Mouse (Mus musculus) forebrain, embryonic 16.5 days (tissue): ENCODE measurements at regions not wholly inside any gene's neighbourhood (a gene's known extent, or its start where the extent isn't known, plus 50 kb on each side); places are given as distances from the start of the nearest gene placed in this dataset.

Experiments used
- ATAC-seq: fragments of 200-750 bp; cut with Nextera tagmentation; 2 replicates; pipeline ENCODE4 v1.8.0; 2017; ENCODE audit warnings: mild to moderate bottlenecking, moderate library complexity
- H3K27ac ChIP-seq: fragments of 300-500 bp; sonication (generic); 2 replicates; pipeline ENCODE4 v1.5.1; 2014; ENCODE audit warnings: low read length, control low read depth
- H3K27me3 ChIP-seq: fragments of 300-500 bp; sonication (generic); replicated peaks from 2 replicates; pipeline ENCODE4 v1.6.1; 2014; ENCODE audit warnings: low read length; ENCODE audit not compliant: control insufficient read depth, insufficient read depth
- H3K36me3 ChIP-seq: fragments of 300-500 bp; sonication (generic); 2 replicates; pipeline ENCODE4 v1.6.1; 2014; ENCODE audit not compliant: control insufficient read depth, insufficient read depth
- H3K4me1 ChIP-seq: fragments of 300-500 bp; sonication (generic); replicated peaks from 2 replicates; pipeline ENCODE4 v1.6.1; 2014; ENCODE audit warnings: low read length; ENCODE audit not compliant: control insufficient read depth, insufficient read depth
- H3K4me2 ChIP-seq: fragments of 300-500 bp; sonication (generic); 2 replicates; pipeline ENCODE4 v1.6.1; 2014; ENCODE audit warnings: mild to moderate bottlenecking, low read length, control low read depth
- H3K4me3 ChIP-seq: fragments of 300-500 bp; sonication (generic); replicated peaks from 2 replicates; pipeline ENCODE4 v1.5.1; 2014; ENCODE audit warnings: mild to moderate bottlenecking, low read length, control low read depth
- H3K9ac ChIP-seq: fragments of 300-500 bp; sonication (generic); replicated peaks from 2 replicates; pipeline ENCODE4 v1.6.1; 2014; ENCODE audit warnings: low read depth, low read length, control low read depth
- H3K9me3 ChIP-seq: fragments of 300-500 bp; sonication (generic); 2 replicates; pipeline ENCODE4 v1.6.1; 2016; ENCODE audit warnings: low read length; ENCODE audit not compliant: control insufficient read depth
- WGBS: fragments of 180-500 bp; shearing (Covaris S2); extraction: QIAGEN DNeasy Blood & Tissue Kit; methylation state at CpG from one replicate; pipeline ENCODE4 v1.1.7; 2014; 5-methylcytosine and 5-hydroxymethylcytosine counted together

GRCm38 (mm10) chr17:49206708-49207107 lies 221.5 kb upstream of the Mocs1 start:
- H3K4me3 ChIP-seq = no peak overlapping the region
- WGBS = 32% methylated on average over 9 of the region's 9 CpGs
- H3K9me3 ChIP-seq = no peaks in the 10 kb centered on the region
- H3K9ac ChIP-seq = no peak overlapping the region
- no peak overlapping the region for H3K4me2 ChIP-seq
- H3K36me3 ChIP-seq = no peaks in the 10 kb centered on the region
- H3K4me1 ChIP-seq = 0 out of 2 replicates have a peak, but pooled peaks cover 5% of the 10 kb centered on the region
- H3K27me3 ChIP-seq = no peaks in the 10 kb centered on the region
- no peak overlapping the region for H3K27ac ChIP-seq
- ATAC-seq = peak; percentile 87

- Histone ChIP-seq H3K4me2 (no peak overlapping the region), H3K9me3 (no peaks in the 10 kb centered on the region), H3K27me3 (no peaks in the 10 kb centered on the region), H3K27ac (no peak overlapping the region), H3K4me3 (no peak overlapping the region), H3K4me1 (0 out of 2 replicates have a peak, but pooled peaks cover 7% of the 10 kb centered on the region), H3K9ac (no peak overlapping the region), H3K36me3 (no peaks in the 10 kb centered on the region)
- WGBS = 57% methylated on average over 10 of the region's 10 CpGs
- ATAC-seq = no peak
These were observed 219.8 kb upstream of the Mocs1 start for GRCm38 (mm10) chr17:49208315-49208820.

DNA sequence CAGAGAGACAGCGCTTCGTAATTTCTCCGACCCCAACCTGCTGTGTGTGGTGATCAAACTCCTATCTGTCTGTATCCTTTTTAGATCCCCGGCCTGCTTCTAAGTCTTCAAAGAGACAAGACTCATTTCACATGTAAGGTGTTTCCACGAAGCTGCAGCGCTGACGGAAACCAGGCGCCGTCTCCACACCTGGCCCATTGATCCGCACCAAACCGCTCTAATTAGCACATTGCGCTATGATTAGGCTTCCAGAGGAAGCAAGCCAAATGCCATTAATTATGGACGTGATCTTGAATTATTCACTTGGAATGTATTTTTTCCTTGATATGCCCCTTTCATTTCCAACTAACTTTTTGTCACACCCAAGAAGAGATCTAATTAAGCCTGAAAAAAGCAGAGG lies 215.2 kb upstream of the Mocs1 start:
- 37% methylated on average over 13 of the region's 13 CpGs for WGBS
- H3K9me3 ChIP-seq = no peaks in the 10 kb centered on the region
- no peaks in the 10 kb centered on the region for H3K36me3 ChIP-seq
- 0 out of 2 replicates have a peak, but pooled peaks cover 2% of the 10 kb centered on the region for H3K4me1 ChIP-seq
- H3K4me2 ChIP-seq = peak overlapping the region; percentile 15; the same call in 1 of the 2 replicates
- H3K27ac ChIP-seq = no peak overlapping the region
- H3K27me3 ChIP-seq = no peaks in the 10 kb centered on the region
- no peak overlapping the region for H3K4me3 ChIP-seq
- no peak overlapping the region for H3K9ac ChIP-seq
- ATAC-seq = no peak; the same call in 1 of the 2 replicates

GRCm38 (mm10) chr17:49215281-49215680 lies 212.9 kb upstream of the Mocs1 start:
- 70% methylated on average over 8 of the region's 8 CpGs for WGBS
- no peak overlapping the region for H3K4me3 ChIP-seq
- H3K9me3 ChIP-seq = no peaks in the 10 kb centered on the region
- no peak for ATAC-seq
- no peaks in the 10 kb centered on the region for H3K36me3 ChIP-seq
- no peak overlapping the region for H3K27ac ChIP-seq
- H3K9ac ChIP-seq = no peak overlapping the region
- H3K4me2 ChIP-seq = no peak overlapping the region
- no peaks in the 10 kb centered on the region for H3K27me3 ChIP-seq
- peaks cover 5% of the 10 kb centered on the region; the same call in 1 of the 2 replicates for H3K4me1 ChIP-seq

DNA sequence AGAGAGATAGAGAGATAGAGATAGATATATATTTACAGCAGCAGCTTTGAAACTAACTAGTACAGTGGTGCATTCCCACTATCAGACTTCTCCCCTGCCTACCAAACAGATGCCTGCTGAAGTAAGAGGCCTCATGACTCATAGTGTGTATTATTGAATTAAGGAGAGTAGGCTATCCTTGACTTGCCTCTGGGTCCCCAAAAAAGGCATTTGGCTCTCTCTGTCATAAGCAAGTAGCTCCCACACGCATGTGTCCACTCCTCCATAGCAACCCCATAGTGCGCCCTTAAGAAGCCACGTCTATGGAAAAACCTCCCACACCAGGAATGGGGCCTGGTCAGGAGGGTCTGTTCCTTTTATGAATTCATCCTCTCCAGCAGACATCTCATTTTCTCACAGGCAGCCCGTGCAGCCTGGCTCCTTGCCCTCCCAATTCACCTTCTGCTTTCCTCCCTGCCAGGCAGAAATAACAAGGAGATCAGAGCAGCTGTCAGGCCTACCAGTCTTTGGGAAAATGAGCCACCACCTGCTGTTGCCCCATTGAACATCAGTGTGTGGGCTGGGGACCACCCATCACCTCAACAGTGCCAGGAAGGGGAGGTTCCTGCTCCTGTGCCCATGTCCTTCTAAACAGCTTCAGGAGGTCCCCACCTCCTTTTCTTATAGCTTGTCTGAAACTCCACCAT lies 208.5 kb upstream of the Mocs1 start:
- Histone ChIP-seq H3K27ac (no peak overlapping the region), H3K4me3 (no peak overlapping the region), H3K9ac (no peak overlapping the region), H3K4me1 (peaks cover 3% of the 10 kb centered on the region; the same call in 1 of the 2 replicates), H3K9me3 (no peaks in the 10 kb centered on the region), H3K27me3 (no peaks in the 10 kb centered on the region), H3K36me3 (no peaks in the 10 kb centered on the region), H3K4me2 (no peak overlapping the region)
- peak; percentile 69 for ATAC-seq
- 41% methylated on average over 4 of the region's 4 CpGs for WGBS

DNA sequence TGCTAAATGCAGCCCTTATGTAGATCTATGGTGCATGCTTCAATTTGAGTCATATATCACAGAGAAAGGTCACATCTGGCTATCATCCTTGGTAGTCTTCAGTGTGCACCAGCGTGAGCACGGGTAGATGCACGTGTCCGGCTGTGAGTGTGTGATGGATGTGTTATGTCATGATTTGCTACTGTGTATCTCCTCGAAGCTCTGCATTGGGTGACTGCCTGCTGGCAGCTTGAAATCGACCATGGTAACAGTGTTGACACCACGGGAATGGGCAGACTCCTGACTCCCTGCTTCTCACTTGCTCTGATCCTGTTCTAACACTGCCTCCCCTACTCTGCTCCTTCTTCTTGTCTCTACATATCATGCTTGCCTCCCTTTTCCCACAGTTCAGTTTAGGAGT lies 204.9 kb upstream of the Mocs1 start:
- no peak overlapping the region for H3K9ac ChIP-seq
- no peaks in the 10 kb centered on the region for H3K27me3 ChIP-seq
- no peak overlapping the region for H3K27ac ChIP-seq
- H3K36me3 ChIP-seq = no peaks in the 10 kb centered on the region
- H3K4me2 ChIP-seq = no peak overlapping the region
- ATAC-seq = no peak
- H3K9me3 ChIP-seq = no peaks in the 10 kb centered on the region
- peaks cover 3% of the 10 kb centered on the region; the same call in 1 of the 2 replicates for H3K4me1 ChIP-seq
- 89% methylated on average over 7 of the region's 7 CpGs for WGBS
- no peak overlapping the region for H3K4me3 ChIP-seq

GRCm38 (mm10) chr17:49223651-49224050 lies 204.5 kb upstream of the Mocs1 start:
- no peaks in the 10 kb centered on the region for H3K36me3 ChIP-seq
- peaks cover 3% of the 10 kb centered on the region; the same call in 1 of the 2 replicates for H3K4me1 ChIP-seq
- H3K4me3 ChIP-seq = no peak overlapping the region
- H3K9me3 ChIP-seq = no peaks in the 10 kb centered on the region
- no peak for ATAC-seq
- no peak overlapping the region for H3K9ac ChIP-seq
- H3K4me2 ChIP-seq = no peak overlapping the region
- WGBS = 91% methylated on average over 2 of the region's 2 CpGs
- no peak overlapping the region for H3K27ac ChIP-seq
- H3K27me3 ChIP-seq = no peaks in the 10 kb centered on the region

- no peaks in the 10 kb centered on the region for H3K4me1 ChIP-seq
- no peak overlapping the region for H3K4me2 ChIP-seq
- H3K4me3 ChIP-seq = no peak overlapping the region
- ATAC-seq = no peak
- no peak overlapping the region for H3K9ac ChIP-seq
- WGBS = 82% methylated on average over 9 of the region's 9 CpGs
- no peak overlapping the region for H3K27ac ChIP-seq
- H3K9me3 ChIP-seq = no peaks in the 10 kb centered on the region
- no peaks in the 10 kb centered on the region for H3K27me3 ChIP-seq
- no peaks in the 10 kb centered on the region for H3K36me3 ChIP-seq
These were observed 202.7 kb upstream of the Mocs1 start for GRCm38 (mm10) chr17:49225255-49226015.

- WGBS = 89% methylated on average over 6 of the region's 6 CpGs
These were observed 202.2 kb upstream of the Mocs1 start for GRCm38 (mm10) chr17:49226016-49226400.

More at GRCm38 (mm10) chr17:49226016-49226400, 202.2 kb upstream of the Mocs1 start:
- Histone ChIP-seq H3K36me3 (no peaks in the 10 kb centered on the region), H3K27ac (no peak overlapping the region), H3K9me3 (no peaks in the 10 kb centered on the region), H3K4me2 (no peak overlapping the region), H3K4me1 (peaks cover 3% of the 10 kb centered on the region; the same call in 1 of the 2 replicates), H3K27me3 (no peaks in the 10 kb centered on the region), H3K4me3 (no peak overlapping the region), H3K9ac (no peak overlapping the region)
- ATAC-seq = no peak
